Mouse (Mus musculus) B cell, adult 2 months (primary cell): ENCODE measurements at regions not wholly inside any gene's neighbourhood (a gene's known extent, or its start where the extent isn't known, plus 50 kb on each side); places are given as distances from the start of the nearest gene placed in this dataset.

ENCODE experiments used
- DNase-seq, 2 experiments: peaks; one replicate each; pipeline ENCODE4 v3.0.0; 2022

GRCm38 (mm10) chr11:25330696-25331095, 879.9 kb downstream of the 5730522E02Rik start:
- DNase-seq, result no peak

GRCm38 (mm10) chr11:25322426-25322825, 888.1 kb downstream of the 5730522E02Rik start:
- DNase-seq, result no peak

- no peak for DNase-seq
These were observed 889.1 kb downstream of the 5730522E02Rik start for GRCm38 (mm10) chr11:25321494-25321893.

GRCm38 (mm10) chr11:25314645-25315044, 895.9 kb downstream of the 5730522E02Rik start:
- no peak for DNase-seq

GRCm38 (mm10) chr11:25313879-25314278, 896.7 kb downstream of the 5730522E02Rik start:
- no peak for DNase-seq

- no peak for DNase-seq
These were observed 897.3 kb downstream of the 5730522E02Rik start for GRCm38 (mm10) chr11:25313308-25313707.

- no peak for DNase-seq
These were observed 899.8 kb downstream of the 5730522E02Rik start for GRCm38 (mm10) chr11:25310754-25311153.

GRCm38 (mm10) chr11:25301130-25301529, 909.4 kb downstream of the 5730522E02Rik start:
- DNase-seq, result peak; percentile 84 to 87

- DNase-seq, result peak; percentile 30 to 31
These were observed 922.2 kb downstream of the 5730522E02Rik start for GRCm38 (mm10) chr11:25288346-25288745.

GRCm38 (mm10) chr11:25287458-25288247, 922.9 kb downstream of the 5730522E02Rik start:
- no peak for DNase-seq

GRCm38 (mm10) chr11:25269936-25270540, 940.5 kb downstream of the 5730522E02Rik start:
- no peak for DNase-seq

GRCm38 (mm10) chr11:25262906-25263305, 947.7 kb downstream of the 5730522E02Rik start:
- no peak for DNase-seq

GRCm38 (mm10) chr11:25259691-25260090, 950.9 kb downstream of the 5730522E02Rik start:
- DNase-seq, result no peak

- DNase-seq, result no peak
These were observed 977.1 kb downstream of the 5730522E02Rik start for GRCm38 (mm10) chr11:25233360-25233890.
